Mouse (Mus musculus) T-helper 2 cell (primary cell): ENCODE data around the gene Gtf2ird2.

ENCODE experiments used
- in situ Hi-C: fragments of 300-600 bp; cut with MboI, MseI; formaldehyde crosslinking; loops from one replicate; pipeline ENCODE4 v1.15.1; 2025; ENCODE audit warnings: high pct_unique_total_duplicates

The Gtf2ird2 gene

DNA sequence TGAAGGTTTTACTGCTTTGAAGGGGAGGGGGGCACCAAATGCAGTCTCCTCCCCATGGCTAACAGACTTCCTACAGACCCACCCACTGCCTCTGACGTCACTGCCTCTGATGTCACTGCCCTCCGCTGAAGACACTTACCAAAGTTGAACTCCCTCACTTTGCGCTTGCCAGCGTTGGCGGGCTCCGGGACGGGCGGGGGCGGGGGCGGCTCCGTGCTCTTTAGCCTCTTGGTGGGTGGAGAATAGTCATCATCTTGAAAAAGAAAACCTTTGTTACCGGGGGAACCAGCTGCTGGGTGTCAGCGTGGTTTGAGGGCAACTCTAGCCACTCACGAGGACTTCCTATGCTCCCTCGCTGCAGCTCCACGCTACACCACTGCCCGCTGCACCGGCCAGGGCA is 82.6 kb downstream of the Gtf2ird2 start:
- in situ Hi-C loops = no loop called here

DNA sequence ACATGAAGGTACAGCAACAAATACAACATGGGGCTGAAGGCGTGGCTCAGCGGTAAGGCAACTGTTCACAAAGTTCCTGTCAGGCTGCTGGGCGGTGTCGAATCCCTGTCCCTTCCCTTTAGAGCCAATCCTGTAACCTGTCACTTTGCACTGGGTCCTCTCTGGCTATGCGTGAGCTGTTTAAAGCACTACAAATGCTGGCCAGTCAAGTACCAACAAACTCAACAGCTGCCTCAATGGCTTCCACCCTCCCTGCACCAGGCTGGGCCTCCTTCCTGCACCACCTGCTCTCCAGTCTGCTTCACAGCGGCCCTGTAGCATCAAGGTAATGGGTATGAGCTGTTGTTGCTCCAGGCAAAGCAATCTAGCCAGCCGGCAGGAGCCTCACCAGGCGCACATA is 84.9 kb downstream of the Gtf2ird2 start:
- in situ Hi-C loops = no loop called here

GRCm38 (mm10) chr5:134269751-134270150 is 85.9 kb downstream of the Gtf2ird2 start:
- in situ Hi-C loops = no loop called here

- in situ Hi-C loops = no loop called here
Observed at GRCm38 (mm10) chr5:134270566-134270965, 86.7 kb downstream of the Gtf2ird2 start.

DNA sequence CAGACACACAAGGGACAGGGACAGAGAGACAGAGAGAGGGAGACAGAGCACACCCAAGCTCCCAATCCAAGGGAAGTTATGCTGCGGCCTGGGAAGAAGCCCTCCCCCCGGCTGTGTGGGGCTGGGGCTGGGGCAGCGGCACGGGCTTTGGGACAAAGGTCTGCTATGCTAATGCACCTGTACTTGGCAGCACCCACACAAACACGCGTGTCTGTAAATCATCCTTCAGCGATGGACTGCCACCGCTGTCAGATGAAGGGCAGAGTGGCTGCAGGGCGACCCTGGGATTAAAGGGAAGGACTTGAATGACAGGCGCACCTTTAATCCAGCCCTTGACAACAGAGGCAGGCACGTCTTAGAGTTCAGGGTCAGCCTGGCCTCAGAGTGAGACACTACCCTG is 87.6 kb downstream of the Gtf2ird2 start:
- in situ Hi-C loops = no loop called here

GRCm38 (mm10) chr5:134272761-134273160 is 88.9 kb downstream of the Gtf2ird2 start:
- in situ Hi-C loops = no loop called here

- in situ Hi-C loops = no loop called here
Observed at GRCm38 (mm10) chr5:134273761-134274160, 89.9 kb downstream of the Gtf2ird2 start.
